Mouse (Mus musculus) urinary bladder, postnatal 25 days (tissue): ENCODE data around the gene Apex1.
"Not testable (repeated sequence)": the region's sequence is repeated elsewhere in the genome, so short reads cannot be mapped to it uniquely, and the experiment has no call there.

Experiments
- DNase-seq: peaks from one replicate; pipeline ENCODE4 v3.0.0; 2022; ENCODE audit warnings: low spot score

The Apex1 gene

GRCm38 (mm10) chr14:50969558-50970544 lies 45.1 kb downstream of the Apex1 start:
- DNase-seq, result no peak

GRCm38 (mm10) chr14:50970822-50971221 lies 46.1 kb downstream of the Apex1 start:
- DNase-seq, result no peak

GRCm38 (mm10) chr14:50973054-50973453 lies 48.3 kb downstream of the Apex1 start:
- not testable (repeated sequence) for DNase-seq

- DNase-seq, result no peak
These were observed 48.9 kb downstream of the Apex1 start for GRCm38 (mm10) chr14:50973700-50974099.

GRCm38 (mm10) chr14:50975001-50975400 lies 50.2 kb downstream of the Apex1 start:
- no peak for DNase-seq

GRCm38 (mm10) chr14:50976674-50977073 lies 51.9 kb downstream of the Apex1 start:
- DNase-seq, result no peak
